Mouse (Mus musculus): ENCODE measurements at regions not wholly inside any gene's neighbourhood (a gene's known extent, or its start where the extent isn't known, plus 50 kb on each side); places are given as distances from the start of the nearest gene placed in this dataset.

DNA sequence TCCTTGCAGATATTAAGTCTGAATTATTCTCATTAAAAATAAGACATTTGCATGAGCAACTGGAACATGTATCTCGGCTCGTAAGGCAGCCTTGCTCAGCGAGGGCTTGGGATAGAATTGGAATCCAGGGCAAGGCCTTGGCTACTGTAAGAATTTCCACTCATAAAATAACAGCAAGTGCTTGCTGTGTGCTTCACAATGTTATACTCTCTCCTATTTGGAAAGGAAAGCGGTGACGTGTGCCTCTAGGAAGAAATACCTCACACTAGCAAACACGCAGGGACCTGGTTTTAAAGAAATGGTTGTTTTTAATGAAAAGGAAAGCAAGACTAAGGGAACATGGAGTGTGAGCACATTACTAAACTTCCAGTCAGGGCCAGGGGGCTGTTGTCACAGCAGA is 69.3 kb upstream of the Cops8 start:
- WGBS = 91% methylated on average over 6 of the region's 6 CpGs
- H3K27ac ChIP-seq (replicated peaks; ENCODE audit: low read depth, low read length) = no peak overlapping the region
- DNase-seq (ENCODE audit: low spot score) = no peak

DNA sequence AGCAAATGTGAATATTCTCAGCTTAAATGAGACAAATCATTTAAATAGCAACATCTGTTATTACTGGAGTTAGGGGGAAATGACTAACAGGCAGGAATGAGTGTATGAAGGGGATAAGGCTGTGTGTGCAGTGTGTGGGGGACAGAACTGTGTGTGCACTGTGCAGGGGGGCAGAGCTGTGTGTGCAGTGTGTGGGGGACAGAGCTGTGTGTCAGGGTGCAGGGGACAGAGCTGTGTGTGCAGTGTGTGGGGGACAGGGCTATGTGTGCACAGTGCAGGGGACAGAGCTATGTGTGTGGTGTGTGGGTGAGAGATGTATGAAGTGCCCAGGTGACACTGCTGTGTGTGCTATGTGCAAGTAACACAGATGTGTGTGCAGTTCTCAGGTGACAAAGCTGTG is 66.7 kb upstream of the Cops8 start:
- no peak for DNase-seq (ENCODE audit: low spot score)
- 0 out of 2 replicates have a peak, but pooled peaks have one; percentile 62 for ATAC-seq (replicated peaks; ENCODE audit: insufficient number of reproducible peaks, low FRiP score, low TSS enrichment, low read depth)
- Histone ChIP-seq H3K27ac (replicated peaks; ENCODE audit: low read depth, low read length) (no peak overlapping the region), H3K4me2 (ENCODE audit: low read depth, low read length) (no peak overlapping the region), H3K4me1 (ENCODE audit: control insufficient read depth, insufficient read depth, low read length) (no peaks in the 10 kb centered on the region), H3K9ac (replicated peaks; ENCODE audit: low read length) (no peak overlapping the region), H3K4me3 (ENCODE audit: low read depth, low read length) (no peak overlapping the region), H3K9me3 (replicated peaks; ENCODE audit: control insufficient read depth, low read length) (no peaks in the 10 kb centered on the region), H3K36me3 (replicated peaks; ENCODE audit: control insufficient read depth, insufficient read depth, low read depth, low read length) (no peaks in the 10 kb centered on the region), H3K27me3 (ENCODE audit: control insufficient read depth, insufficient read depth, low read length) (no peaks in the 10 kb centered on the region)

More for the DNA sequence above, 69.3 kb upstream of the Cops8 start:
- Histone ChIP-seq H3K9ac (replicated peaks; ENCODE audit: low read length) (no peak overlapping the region), H3K36me3 (replicated peaks; ENCODE audit: control insufficient read depth, insufficient read depth, low read depth, low read length) (no peaks in the 10 kb centered on the region), H3K4me2 (ENCODE audit: low read depth, low read length) (no peak overlapping the region), H3K4me1 (ENCODE audit: control insufficient read depth, insufficient read depth, low read length) (no peaks in the 10 kb centered on the region), H3K27me3 (ENCODE audit: control insufficient read depth, insufficient read depth, low read length) (no peaks in the 10 kb centered on the region), H3K9me3 (replicated peaks; ENCODE audit: control insufficient read depth, low read length) (no peaks in the 10 kb centered on the region), H3K4me3 (ENCODE audit: low read depth, low read length) (no peak overlapping the region)
- no peak for ATAC-seq (replicated peaks; ENCODE audit: insufficient number of reproducible peaks, low FRiP score, low TSS enrichment, low read depth)

DNA sequence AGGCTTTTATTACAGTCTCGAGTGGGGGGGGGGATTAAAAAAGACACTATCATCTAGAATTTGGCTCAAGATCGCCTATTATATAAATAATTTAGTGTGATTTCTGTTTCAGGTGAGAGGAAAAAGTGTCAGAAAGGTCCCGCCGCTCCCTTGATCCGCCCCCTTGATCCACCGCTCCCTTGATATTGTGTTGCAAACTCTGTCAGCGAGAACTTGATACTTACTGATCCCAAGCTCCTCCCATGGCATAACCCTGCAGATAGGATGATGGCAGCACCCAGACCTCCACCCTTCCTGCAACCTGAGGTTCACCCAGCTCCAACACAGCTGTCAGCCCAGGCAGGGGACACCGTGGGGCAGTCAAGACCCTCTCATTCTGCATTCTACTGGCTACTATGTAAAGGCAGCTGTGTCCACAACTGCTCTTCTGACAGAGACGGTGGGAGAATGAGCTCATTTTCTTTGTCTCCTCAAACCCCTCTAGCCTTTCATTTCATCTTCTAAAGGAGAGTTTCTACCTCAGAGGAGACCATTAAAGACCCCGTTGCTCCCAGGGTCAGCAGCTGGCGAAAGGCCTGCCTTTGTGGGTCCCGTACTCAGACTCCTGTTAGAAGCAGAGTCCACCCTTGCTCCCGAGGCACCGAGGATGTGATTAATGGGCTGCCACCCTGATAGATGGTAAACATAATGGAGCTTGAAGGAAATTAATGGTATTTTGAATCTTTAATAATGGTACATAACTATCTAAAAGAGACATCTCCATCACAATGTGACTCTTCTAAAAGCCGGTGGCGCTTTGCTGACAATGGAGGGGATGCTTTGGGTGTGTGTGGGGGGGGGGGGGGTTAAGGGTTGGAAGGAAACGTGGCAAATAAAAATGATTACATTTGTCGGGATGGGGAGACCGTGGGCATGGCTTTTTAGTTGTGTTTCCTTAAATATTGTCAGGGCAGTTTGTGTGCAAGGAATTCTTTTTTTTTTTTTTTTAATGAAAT is 58.7 kb upstream of the Cops8 start:
- Histone ChIP-seq H3K27ac (replicated peaks; ENCODE audit: low read depth, low read length) (no peak overlapping the region), H3K9me3 (replicated peaks; ENCODE audit: control insufficient read depth, low read length) (no peaks in the 10 kb centered on the region), H3K4me1 (ENCODE audit: control insufficient read depth, insufficient read depth, low read length) (no peaks in the 10 kb centered on the region), H3K9ac (replicated peaks; ENCODE audit: low read length) (no peak overlapping the region), H3K27me3 (ENCODE audit: control insufficient read depth, insufficient read depth, low read length) (no peaks in the 10 kb centered on the region), H3K36me3 (replicated peaks; ENCODE audit: control insufficient read depth, insufficient read depth, low read depth, low read length) (no peaks in the 10 kb centered on the region), H3K4me2 (ENCODE audit: low read depth, low read length) (no peak overlapping the region), H3K4me3 (ENCODE audit: low read depth, low read length) (no peak overlapping the region)
- WGBS = 32% methylated on average over 19 of the region's 19 CpGs
- ATAC-seq (replicated peaks; ENCODE audit: insufficient number of reproducible peaks, low FRiP score, low TSS enrichment, low read depth) (no peak), DNase-seq (ENCODE audit: low spot score) (no peak)

DNA sequence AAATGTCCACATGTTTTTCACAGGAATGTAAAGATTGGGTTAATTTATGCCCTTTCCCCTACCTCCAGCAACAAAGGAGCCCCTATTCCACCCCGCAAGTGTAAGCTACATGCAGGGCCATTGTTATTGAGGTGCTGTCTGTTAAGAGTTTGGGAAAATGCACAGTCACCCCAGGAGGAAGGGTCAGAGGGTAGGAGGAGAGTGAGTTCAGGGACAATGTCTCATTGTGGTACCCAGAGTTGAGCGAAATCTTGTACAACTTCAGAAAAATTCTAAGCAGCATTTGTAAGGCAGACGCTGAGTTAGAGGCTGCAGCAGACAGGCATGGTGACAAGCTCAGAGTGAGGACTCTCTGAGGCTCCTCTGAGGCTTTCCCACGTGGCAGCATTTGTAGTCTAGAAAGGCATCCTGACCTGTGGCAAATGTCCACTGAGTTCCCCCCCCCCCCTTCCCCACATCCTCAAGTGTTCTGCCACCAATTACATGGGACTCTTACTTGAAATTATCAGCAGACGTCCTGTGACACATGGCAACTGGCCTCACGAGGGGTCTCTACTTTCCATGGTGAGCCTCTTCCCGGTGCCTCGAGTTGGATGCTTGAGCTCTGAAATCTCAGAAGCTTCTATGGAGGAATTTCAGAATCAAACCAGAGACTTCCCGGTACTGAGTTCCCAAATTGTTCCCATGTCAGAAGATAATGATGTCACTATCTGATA is 57.8 kb upstream of the Cops8 start:
- no peaks in the 10 kb centered on the region for H3K36me3 ChIP-seq (replicated peaks; ENCODE audit: control insufficient read depth, insufficient read depth, low read depth, low read length)
- no peak overlapping the region for H3K27ac ChIP-seq (replicated peaks; ENCODE audit: low read depth, low read length)
- H3K27me3 ChIP-seq (ENCODE audit: control insufficient read depth, insufficient read depth, low read length) = no peaks in the 10 kb centered on the region
- H3K4me3 ChIP-seq (ENCODE audit: low read depth, low read length) = no peak overlapping the region
- no peaks in the 10 kb centered on the region for H3K9me3 ChIP-seq (replicated peaks; ENCODE audit: control insufficient read depth, low read length)
- no peak overlapping the region for H3K4me2 ChIP-seq (ENCODE audit: low read depth, low read length)
- H3K9ac ChIP-seq (replicated peaks; ENCODE audit: low read length) = no peak overlapping the region
- peak; percentile 24 for DNase-seq (ENCODE audit: low spot score)
- ATAC-seq (replicated peaks; ENCODE audit: insufficient number of reproducible peaks, low FRiP score, low TSS enrichment, low read depth) = no peak
- no peaks in the 10 kb centered on the region for H3K4me1 ChIP-seq (ENCODE audit: control insufficient read depth, insufficient read depth, low read length)
- whole genome bisulfite sequencing = 25% methylated on average over 9 of the region's 9 CpGs

DNA sequence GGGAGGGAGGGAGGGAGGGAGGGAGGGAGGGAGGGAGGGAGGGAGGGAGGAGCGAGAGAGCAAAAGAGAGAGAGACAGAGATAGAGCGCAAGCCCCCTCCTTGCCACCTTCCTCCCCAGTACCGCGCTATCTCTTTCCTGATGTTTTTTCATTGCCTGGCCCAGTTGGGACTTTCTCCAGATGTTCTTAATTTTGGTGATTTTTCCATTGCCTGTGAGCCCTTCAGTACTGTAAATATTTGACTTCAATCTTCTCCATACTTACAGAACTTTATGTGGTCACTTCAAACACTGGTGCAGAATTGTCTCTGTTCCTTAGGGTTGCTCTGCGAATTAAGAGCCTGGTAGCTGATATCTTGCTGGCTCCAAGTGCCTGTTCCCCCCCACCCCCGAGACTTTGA is 50.1 kb upstream of the Cops8 start:
- Histone ChIP-seq H3K4me1 (ENCODE audit: control insufficient read depth, insufficient read depth, low read length) (peaks cover 3% of the 10 kb centered on the region), H3K27me3 (ENCODE audit: control insufficient read depth, insufficient read depth, low read length) (no peaks in the 10 kb centered on the region), H3K9me3 (replicated peaks; ENCODE audit: control insufficient read depth, low read length) (no peaks in the 10 kb centered on the region; the same call in 1 of the 2 replicates), H3K27ac (replicated peaks; ENCODE audit: low read depth, low read length) (no peak overlapping the region; the same call in 1 of the 2 replicates), H3K4me3 (ENCODE audit: low read depth, low read length) (no peak overlapping the region), H3K4me2 (ENCODE audit: low read depth, low read length) (no peak overlapping the region), H3K36me3 (replicated peaks; ENCODE audit: control insufficient read depth, insufficient read depth, low read depth, low read length) (no peaks in the 10 kb centered on the region), H3K9ac (replicated peaks; ENCODE audit: low read length) (no peak overlapping the region)
- DNase-seq (ENCODE audit: low spot score) (peak; percentile 49), ATAC-seq (replicated peaks; ENCODE audit: insufficient number of reproducible peaks, low FRiP score, low TSS enrichment, low read depth) (no peak)
- 69% methylated on average over 6 of the region's 6 CpGs for WGBS
